Mouse (Mus musculus) adrenal gland, adult 2 months (tissue): Measurements from ENCODE around the gene Lyplal1. TPM values are rescaled to one million over a fixed set of nuclear protein-coding genes. Genes with fewer than 3 reads are reported as not detected.

ENCODE experiments used
- DNase-seq: peaks from one replicate; pipeline ENCODE4 v3.0.0; 2021
- polyA plus RNA-seq: library from polyadenylated mRNA; depleted of rRNA; stranded (reverse); fragments of >200 nt; gene quantifications from 2 replicates; pipeline ENCODE4 v1.2.3, GENCODE M21; 2012
- total RNA-seq, 2 experiments: library from RNA; stranded (reverse); gene quantifications; 2 replicates each; pipeline ENCODE4 v1.2.3; 2021

The Lyplal1 gene
- total and polyA plus RNA-seq, 3 experiments: 19.9 to 27.2 (median 24.8) TPM

DNA sequence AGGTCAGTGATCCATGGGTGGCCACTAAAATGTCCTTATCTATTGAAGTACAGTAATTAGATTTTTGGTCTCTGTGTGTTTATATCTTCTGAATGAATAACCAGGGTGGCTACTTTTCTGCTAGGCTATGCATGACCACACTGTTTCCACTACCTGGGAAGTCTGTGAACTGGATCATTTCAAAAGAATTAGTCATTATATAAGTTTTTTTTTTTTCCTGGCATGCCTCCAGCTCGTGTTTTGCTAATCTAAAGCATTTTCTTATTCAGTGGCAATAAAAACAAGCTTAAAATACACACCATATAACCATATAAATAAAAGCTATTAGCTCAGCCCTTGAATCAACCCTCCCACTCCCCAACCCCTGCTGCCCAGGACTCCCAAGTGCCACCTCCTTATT is 75.3 kb downstream of the Lyplal1 start:
- DNase-seq: no peak
